Mouse (Mus musculus) midbrain, embryonic 11.5 days (tissue): ENCODE measurements at regions not wholly inside any gene's neighbourhood (a gene's known extent, or its start where the extent isn't known, plus 50 kb on each side); places are given as distances from the start of the nearest gene placed in this dataset.

Experiments used
- ATAC-seq: fragments of 200-750 bp; cut with Nextera tagmentation; 2 replicates; pipeline ENCODE4 v1.8.0; 2017; ENCODE audit warnings: moderate TSS enrichment, moderate library complexity; ENCODE audit not compliant: low FRiP score
- DNase-seq: peaks from one replicate; pipeline ENCODE4 v3.0.0; 2015; ENCODE audit warnings: low spot score; ENCODE audit errors: missing footprints
- H3K27ac ChIP-seq: fragments of 300-500 bp; sonication (generic); 2 replicates; pipeline ENCODE4 v1.5.1; 2014; ENCODE audit warnings: low read depth, low read length
- H3K27me3 ChIP-seq: fragments of 300-500 bp; sonication (generic); 2 replicates; pipeline ENCODE4 v1.6.1; 2014; ENCODE audit warnings: mild to moderate bottlenecking, low read length, moderate library complexity, mixed read lengths; ENCODE audit not compliant: control insufficient read depth, insufficient read depth
- H3K36me3 ChIP-seq: fragments of 300-500 bp; sonication (generic); 2 replicates; pipeline ENCODE4 v1.6.1; 2014; ENCODE audit warnings: mild to moderate bottlenecking, low read length, moderate library complexity, mixed read lengths; ENCODE audit not compliant: control insufficient read depth, insufficient read depth
- H3K4me1 ChIP-seq: fragments of 300-500 bp; sonication (generic); 2 replicates; pipeline ENCODE4 v1.6.1; 2014; ENCODE audit warnings: low read length; ENCODE audit not compliant: control insufficient read depth, insufficient read depth
- H3K4me2 ChIP-seq: fragments of 300-500 bp; sonication (generic); 2 replicates; pipeline ENCODE4 v1.6.1; 2014; ENCODE audit warnings: mild to moderate bottlenecking, moderate library complexity
- H3K4me3 ChIP-seq: fragments of 300-500 bp; sonication (generic); 2 replicates; pipeline ENCODE4 v1.5.1; 2014; ENCODE audit warnings: low read depth, low read length
- H3K9ac ChIP-seq: fragments of 300-500 bp; sonication (generic); 2 replicates; pipeline ENCODE4 v1.6.1; 2014; ENCODE audit warnings: low read length
- H3K9me3 ChIP-seq: fragments of 300-500 bp; sonication (generic); 2 replicates; pipeline ENCODE4 v1.6.1; 2016; ENCODE audit warnings: low read length; ENCODE audit not compliant: control insufficient read depth
- WGBS: fragments of 180-500 bp; shearing (Covaris S2); extraction: QIAGEN DNeasy Blood & Tissue Kit; methylation state at CpG from one replicate; pipeline ENCODE4 v1.1.7; 2014; 5-methylcytosine and 5-hydroxymethylcytosine counted together

DNA sequence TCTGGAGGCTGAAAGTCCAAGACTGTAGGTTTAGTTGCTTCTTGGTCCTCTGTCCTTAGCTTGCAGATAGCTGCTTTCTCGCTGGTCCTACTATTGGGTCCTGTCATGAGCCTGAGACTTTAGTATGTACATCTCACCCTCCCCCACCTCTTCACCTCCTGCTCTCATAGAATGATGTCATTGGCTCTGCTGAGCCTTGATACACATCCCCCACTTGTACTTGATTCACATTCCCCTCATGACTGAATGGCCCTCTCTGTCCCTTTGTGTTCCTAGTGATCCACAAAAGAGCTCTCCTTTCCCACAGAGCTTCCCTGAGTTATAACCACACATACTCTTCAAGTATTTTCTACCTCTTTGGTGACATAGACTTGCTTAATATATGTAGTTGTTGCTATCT lies 201.5 kb upstream of the Rad23b start:
- Histone ChIP-seq H3K4me1 (peaks cover 3% of the 10 kb centered on the region; the same call in 1 of the 2 replicates), H3K9me3 (no peaks in the 10 kb centered on the region; the same call in 1 of the 2 replicates), H3K9ac (no peak overlapping the region), H3K4me3 (no peak overlapping the region), H3K4me2 (no peak overlapping the region), H3K27ac (no peak overlapping the region), H3K36me3 (no peaks in the 10 kb centered on the region), H3K27me3 (no peaks in the 10 kb centered on the region)
- ATAC-seq (peak; percentile 67; the same call in 1 of the 2 replicates), DNase-seq (no peak)
- WGBS: 88% methylated on average over 1 of the region's 1 CpGs

- WGBS: 91% methylated on average over 3 of the region's 3 CpGs
- Histone ChIP-seq H3K9ac (no peak overlapping the region), H3K27ac (no peak overlapping the region), H3K9me3 (no peaks in the 10 kb centered on the region), H3K4me3 (no peak overlapping the region), H3K36me3 (no peaks in the 10 kb centered on the region), H3K27me3 (no peaks in the 10 kb centered on the region), H3K4me2 (no peak overlapping the region), H3K4me1 (no peaks in the 10 kb centered on the region)
- DNase-seq (no peak), ATAC-seq (no peak)
These were observed 195.3 kb upstream of the Rad23b start for GRCm38 (mm10) chr4:55154556-55154955.

GRCm38 (mm10) chr4:55158166-55158739 lies 191.6 kb upstream of the Rad23b start:
- Histone ChIP-seq H3K9me3 (no peaks in the 10 kb centered on the region), H3K4me3 (no peak overlapping the region), H3K9ac (no peak overlapping the region), H3K36me3 (no peaks in the 10 kb centered on the region), H3K27ac (no peak overlapping the region), H3K4me2 (no peak overlapping the region), H3K27me3 (no peaks in the 10 kb centered on the region), H3K4me1 (no peaks in the 10 kb centered on the region)
- DNase-seq (peak; percentile 14), ATAC-seq (no peak)
- WGBS: 92% methylated on average over 6 of the region's 6 CpGs

GRCm38 (mm10) chr4:55166266-55166665 lies 183.6 kb upstream of the Rad23b start:
- H3K36me3 ChIP-seq: no peaks in the 10 kb centered on the region
- ATAC-seq (no peak), DNase-seq (no peak)
- no peaks in the 10 kb centered on the region for H3K27me3 ChIP-seq
- no peaks in the 10 kb centered on the region for H3K4me1 ChIP-seq
- H3K9ac ChIP-seq: no peak overlapping the region
- 93% methylated on average over 6 of the region's 6 CpGs for WGBS
- no peak overlapping the region for H3K4me3 ChIP-seq
- H3K27ac ChIP-seq: no peak overlapping the region
- H3K4me2 ChIP-seq: no peak overlapping the region
- no peaks in the 10 kb centered on the region for H3K9me3 ChIP-seq

DNA sequence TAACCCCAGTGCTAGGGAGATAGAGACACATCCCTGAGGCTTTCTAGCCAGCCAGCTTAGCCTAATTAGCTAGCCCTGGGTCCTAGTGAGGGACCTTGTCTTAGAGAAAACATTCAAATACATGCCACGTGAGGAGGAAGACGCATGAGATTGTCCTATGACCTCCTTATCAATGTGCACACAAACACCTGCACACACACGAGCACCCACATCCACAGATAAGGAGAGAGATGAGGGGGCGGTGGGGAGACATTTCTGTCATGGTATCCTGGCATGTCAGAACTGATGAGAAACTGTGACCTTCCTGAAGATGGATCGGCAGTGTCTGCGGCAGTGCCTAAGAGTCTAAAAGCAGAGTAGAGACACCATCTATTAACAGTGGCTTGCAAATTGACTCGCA lies 180.8 kb upstream of the Rad23b start:
- WGBS: 92% methylated on average over 7 of the region's 7 CpGs
- no peaks in the 10 kb centered on the region for H3K27me3 ChIP-seq
- no peaks in the 10 kb centered on the region for H3K36me3 ChIP-seq
- DNase-seq (peak; percentile 8), ATAC-seq (no peak)
- no peaks in the 10 kb centered on the region for H3K4me1 ChIP-seq
- H3K9ac ChIP-seq: no peak overlapping the region
- H3K27ac ChIP-seq: no peak overlapping the region
- H3K4me2 ChIP-seq: no peak overlapping the region
- H3K9me3 ChIP-seq: no peaks in the 10 kb centered on the region
- no peak overlapping the region for H3K4me3 ChIP-seq

GRCm38 (mm10) chr4:55172334-55172891 lies 177.4 kb upstream of the Rad23b start:
- no peak overlapping the region for H3K4me3 ChIP-seq
- H3K4me1 ChIP-seq: no peaks in the 10 kb centered on the region
- ATAC-seq (no peak), DNase-seq (peak; percentile 26)
- no peaks in the 10 kb centered on the region for H3K9me3 ChIP-seq
- H3K27ac ChIP-seq: no peak overlapping the region
- no peaks in the 10 kb centered on the region for H3K27me3 ChIP-seq
- H3K4me2 ChIP-seq: no peak overlapping the region
- H3K9ac ChIP-seq: no peak overlapping the region
- no peaks in the 10 kb centered on the region for H3K36me3 ChIP-seq
- WGBS: 87% methylated on average over 6 of the region's 6 CpGs

DNA sequence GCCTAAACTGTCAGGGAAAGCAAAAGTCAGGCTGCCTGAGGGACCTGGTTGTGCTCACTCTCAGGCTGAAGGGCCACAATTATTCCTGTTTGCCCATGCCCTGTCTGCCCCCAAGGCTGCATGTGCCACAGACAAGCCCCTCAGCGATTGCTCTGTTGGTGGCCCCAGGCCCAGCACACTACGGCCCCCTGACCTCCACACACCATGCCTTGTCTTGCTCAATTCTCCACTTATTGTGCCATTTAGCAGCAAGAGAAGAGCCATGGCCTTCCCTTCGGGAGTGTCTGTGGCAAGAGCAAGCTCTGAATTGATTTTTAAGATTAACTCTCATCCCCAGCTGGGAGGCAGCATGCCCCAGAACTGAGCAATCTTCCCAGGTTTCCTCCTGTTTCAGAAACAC lies 173.8 kb upstream of the Rad23b start:
- Histone ChIP-seq H3K4me2 (no peak overlapping the region), H3K27me3 (no peaks in the 10 kb centered on the region), H3K27ac (no peak overlapping the region), H3K36me3 (no peaks in the 10 kb centered on the region), H3K9ac (no peak overlapping the region), H3K9me3 (no peaks in the 10 kb centered on the region), H3K4me3 (no peak overlapping the region), H3K4me1 (no peaks in the 10 kb centered on the region)
- WGBS: 67% methylated on average over 3 of the region's 3 CpGs
- DNase-seq: peak; percentile 37
- no peak for ATAC-seq

DNA sequence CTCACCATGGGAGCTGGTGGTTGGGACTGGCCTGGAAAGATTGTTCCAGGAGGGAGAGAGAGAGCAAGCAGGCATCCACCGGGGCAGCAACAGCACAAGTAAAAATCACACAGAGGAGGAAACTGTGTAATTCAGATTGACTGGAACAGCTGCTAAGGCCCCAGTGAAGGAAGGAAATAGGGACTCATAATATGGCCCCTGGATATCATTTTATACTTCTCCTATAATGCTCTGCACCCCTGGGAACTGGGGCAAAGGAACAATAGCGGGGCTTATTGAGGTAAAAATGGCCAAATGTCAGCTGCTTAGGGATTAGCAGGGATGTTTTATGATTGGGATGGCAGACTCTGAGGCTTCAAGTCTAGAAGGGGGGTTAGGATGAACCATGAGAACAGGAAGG lies 170.4 kb upstream of the Rad23b start:
- Histone ChIP-seq H3K36me3 (no peaks in the 10 kb centered on the region), H3K4me3 (no peak overlapping the region), H3K4me2 (no peak overlapping the region), H3K27me3 (no peaks in the 10 kb centered on the region), H3K27ac (no peak overlapping the region), H3K9ac (no peak overlapping the region), H3K4me1 (no peaks in the 10 kb centered on the region), H3K9me3 (no peaks in the 10 kb centered on the region)
- ATAC-seq (no peak), DNase-seq (no peak)
- 75% methylated on average over 2 of the region's 2 CpGs for WGBS

DNA sequence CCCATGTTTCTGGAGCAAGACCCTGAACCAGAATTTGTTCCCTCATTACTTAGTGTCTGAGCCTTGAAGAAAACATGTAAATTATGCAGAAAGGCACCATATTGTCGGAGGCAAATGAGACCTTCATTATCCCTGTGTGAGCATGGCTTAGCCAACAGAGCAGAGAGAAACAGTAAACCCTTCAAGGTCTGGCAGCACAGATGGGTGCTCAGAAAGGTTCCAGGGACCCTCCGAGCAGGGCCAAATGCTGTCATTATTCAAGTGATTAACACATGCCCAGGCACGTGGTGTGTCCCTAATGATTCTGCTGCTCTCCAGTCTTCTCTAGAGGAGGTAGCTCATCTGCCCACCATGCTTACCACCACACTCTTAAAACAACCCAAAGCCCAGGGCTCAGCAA lies 166.3 kb upstream of the Rad23b start:
- WGBS: 84% methylated on average over 3 of the region's 3 CpGs
- Histone ChIP-seq H3K36me3 (no peaks in the 10 kb centered on the region), H3K4me2 (no peak overlapping the region), H3K4me3 (no peak overlapping the region), H3K9ac (no peak overlapping the region), H3K9me3 (no peaks in the 10 kb centered on the region), H3K4me1 (no peaks in the 10 kb centered on the region), H3K27me3 (no peaks in the 10 kb centered on the region), H3K27ac (no peak overlapping the region)
- ATAC-seq: no peak
- peak; percentile 10 for DNase-seq
